Mouse (Mus musculus) kidney, postnatal 4 days (tissue): Measurements from ENCODE around the gene Hprt.
"Not testable (repeated sequence)": the region's sequence is repeated elsewhere in the genome, so short reads cannot be mapped to it uniquely, and the experiment has no call there.

Experiments
- DNase-seq, 2 experiments: peaks; one replicate each; pipeline ENCODE4 v3.0.0; 2021; ENCODE audit warnings: mixed read lengths in 2 of 2

Gene Hprt

GRCm38 (mm10) chrX:52987905-52988783 is at the start of gene Hprt:
Hprt (plus strand) TSS chrX:52988137.
- DNase-seq, result peak; percentile 88 to 92

GRCm38 (mm10) chrX:52945509-52945908 is 42.4 kb upstream of the Hprt start:
- no peak for DNase-seq

GRCm38 (mm10) chrX:52949713-52950112 is 38.2 kb upstream of the Hprt start:
- DNase-seq, result peak; percentile 34 to 36

GRCm38 (mm10) chrX:52956942-52957341 is 31.0 kb upstream of the Hprt start:
- no peak for DNase-seq

- DNase-seq, result peak in 1 of 2 experiments; percentile 4
These were observed 26.3 kb upstream of the Hprt start for GRCm38 (mm10) chrX:52961559-52962110.

- no peak for DNase-seq
These were observed 22.8 kb upstream of the Hprt start for GRCm38 (mm10) chrX:52965149-52965548.

- DNase-seq, result peak in 1 of 2 experiments; percentile 4
These were observed 16.5 kb upstream of the Hprt start for GRCm38 (mm10) chrX:52971211-52972006.

GRCm38 (mm10) chrX:52972129-52972528 is 15.8 kb upstream of the Hprt start:
- no peak for DNase-seq

- DNase-seq, result no peak
These were observed 15.3 kb upstream of the Hprt start for GRCm38 (mm10) chrX:52972680-52973079.

GRCm38 (mm10) chrX:52978576-52978975 is 9.4 kb upstream of the Hprt start:
- no peak for DNase-seq

- no peak for DNase-seq
These were observed 6.6 kb upstream of the Hprt start for GRCm38 (mm10) chrX:52981378-52981777.

- not testable (repeated sequence) for DNase-seq
These were observed 6.8 kb downstream of the Hprt start for GRCm38 (mm10) chrX:52994726-52995125.

GRCm38 (mm10) chrX:53004887-53005286 is 16.9 kb downstream of the Hprt start:
- DNase-seq, result not testable (repeated sequence)

- DNase-seq, result no peak
These were observed 18.1 kb downstream of the Hprt start for GRCm38 (mm10) chrX:53006062-53006461.

- peak; percentile 18 to 36 for DNase-seq
These were observed 27.6 kb downstream of the Hprt start for GRCm38 (mm10) chrX:53015549-53015948.

GRCm38 (mm10) chrX:53023021-53023420 is 35.1 kb downstream of the Hprt start:
- DNase-seq, result no peak

- peak; percentile 23 to 50 for DNase-seq
These were observed 36.3 kb downstream of the Hprt start for GRCm38 (mm10) chrX:53024268-53024667.

GRCm38 (mm10) chrX:53025471-53026223 is 37.7 kb downstream of the Hprt start:
- DNase-seq, result peak; percentile 14 to 27

- DNase-seq, result no peak
These were observed 41.6 kb downstream of the Hprt start for GRCm38 (mm10) chrX:53029559-53029958.

- no peak for DNase-seq
These were observed 50.3 kb downstream of the Hprt start for GRCm38 (mm10) chrX:53038194-53038593.

GRCm38 (mm10) chrX:53039651-53040050 is 51.7 kb downstream of the Hprt start:
- peak in 1 of 2 experiments; percentile 31 for DNase-seq

GRCm38 (mm10) chrX:53040138-53040537 is 52.2 kb downstream of the Hprt start:
- no peak for DNase-seq
